Mouse (Mus musculus) mammary gland, adult 2 months (tissue): ENCODE measurements around the gene Ttc1. TPM values are rescaled to one million over a fixed set of nuclear protein-coding genes. Genes with fewer than 3 reads are reported as not detected.

Experiments
- polyA plus RNA-seq: library from polyadenylated mRNA; depleted of rRNA; stranded (reverse); fragments of >200 nt; gene quantifications from 2 replicates; pipeline ENCODE4 v1.2.3, GENCODE M21; 2012; ENCODE audit warnings: low replicate concordance; rRNA removed

Ttc1 gene
- 5.0 and 9.6 TPM in 2 replicates for polyA plus RNA-seq

DNA sequence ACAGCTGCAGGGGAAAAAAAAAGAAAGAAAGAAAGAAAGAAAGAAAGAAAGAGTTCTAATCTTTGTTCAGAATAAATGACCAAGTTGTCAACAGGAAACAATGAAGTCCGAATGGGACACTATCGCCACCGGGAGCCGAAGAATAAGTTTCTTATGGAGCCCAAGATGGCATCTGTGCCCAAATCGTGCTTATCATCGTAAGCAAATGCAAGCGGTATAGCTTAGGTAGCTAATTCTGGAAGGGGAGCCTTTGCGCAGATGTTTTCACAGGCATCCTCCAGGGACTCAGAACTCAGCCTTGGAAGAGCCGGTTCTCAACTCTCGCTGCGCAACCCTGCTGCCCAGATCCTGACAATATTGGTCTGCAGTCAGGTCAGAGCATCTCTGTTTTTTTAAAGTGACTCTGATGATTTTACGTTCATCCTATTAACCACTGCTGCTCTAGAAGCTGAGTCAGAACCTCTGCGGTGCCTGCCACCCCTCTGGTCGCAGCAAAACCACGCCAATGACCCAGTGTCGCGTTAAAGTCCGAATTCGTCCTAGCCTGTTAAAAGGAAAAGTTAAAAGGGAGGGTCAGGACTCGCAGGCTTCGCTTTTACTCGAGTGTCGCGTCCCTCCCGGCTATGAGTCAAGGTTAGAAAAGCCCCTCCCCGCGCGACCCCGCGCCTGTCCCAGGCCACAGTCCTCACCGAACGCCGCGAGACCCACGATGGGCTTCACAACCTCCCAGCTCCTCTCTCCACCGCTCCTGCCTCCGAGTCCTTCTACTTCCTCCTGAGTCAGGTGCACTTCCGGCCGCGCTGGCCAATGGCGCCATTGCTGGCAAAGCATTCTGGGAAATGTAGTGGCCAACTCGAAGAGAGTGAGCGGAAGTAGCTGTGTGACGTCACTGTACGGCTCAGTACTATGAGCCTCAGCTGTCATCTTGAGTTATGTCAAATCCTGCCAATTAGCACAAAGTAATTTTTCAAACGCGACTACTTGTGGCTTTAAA, at the start of gene Ttc1:
Gene Ttc1 (minus strand): TSS at position 776 of the 994 bp plus-strand sequence.

DNA sequence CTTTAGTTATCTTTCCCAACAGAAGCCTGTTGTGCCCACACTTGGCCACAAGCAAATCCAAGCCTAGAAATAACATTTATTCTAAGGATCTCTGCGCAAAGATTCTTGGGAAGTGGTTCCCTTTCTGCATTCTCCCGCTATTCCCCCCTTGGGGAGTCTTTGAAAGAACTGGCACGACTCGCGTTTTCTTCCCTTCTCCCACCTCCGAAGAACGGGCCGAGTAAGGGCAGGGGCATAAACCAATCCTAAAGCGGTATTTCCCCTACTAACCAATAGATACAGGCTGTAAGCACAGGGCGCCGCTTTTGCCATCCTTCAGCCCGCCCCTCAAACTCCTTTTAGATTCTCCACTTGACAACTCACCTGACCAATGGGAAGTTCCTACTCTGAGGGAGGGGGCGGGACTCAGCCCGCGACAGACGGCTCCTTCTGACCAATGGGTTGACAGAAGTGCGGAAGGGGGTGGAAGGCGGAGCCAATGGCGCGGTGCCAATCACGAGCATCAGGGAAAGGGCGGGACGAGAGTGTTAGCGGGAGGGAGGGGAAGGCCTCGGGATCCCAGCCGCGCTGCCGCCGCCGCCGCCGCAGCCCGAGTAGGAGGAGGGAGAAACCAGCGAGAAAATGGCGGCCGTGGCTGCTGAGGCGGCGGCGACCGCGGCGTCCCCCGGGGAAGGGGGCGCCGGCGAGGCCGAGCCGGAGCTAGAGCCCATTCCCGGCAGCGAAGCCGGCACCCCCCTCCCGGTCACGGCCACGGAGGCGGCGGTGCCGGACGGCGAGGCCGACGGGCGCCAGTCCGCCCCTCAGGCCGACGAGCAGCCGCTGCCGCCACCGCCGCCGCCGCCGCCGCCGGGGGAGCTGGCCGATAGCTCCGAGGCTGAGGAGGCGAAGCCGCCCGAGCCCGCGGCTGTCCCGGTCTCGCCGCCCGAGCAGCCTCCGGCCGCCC, 66.1 kb downstream of the Ttc1 start, which contains the start of gene Pwwp2a:
Gene Pwwp2a (plus strand): TSS at position 527 of the 943 bp plus-strand sequence.

Other genes with a start within 250 kb of the Ttc1 start
- gene Ccnjl, start 219.2 kb downstream of the Ttc1 start, polyA plus RNA-seq: 0.79 and 1.4 TPM in 2 replicates
- 0.07 TPM in 1 of 2 replicates, not detected in the other for gene 4933415A04Rik, start 161.0 kb downstream of the Ttc1 start, polyA plus RNA-seq
- gene Fabp6, start 146.5 kb downstream of the Ttc1 start, polyA plus RNA-seq: not detected in 2 replicates
- 12.6 and 14.0 TPM in 2 replicates for gene Pwwp2a, start 66.0 kb downstream of the Ttc1 start, polyA plus RNA-seq
- gene Adra1b, start 153.2 kb upstream of the Ttc1 start, polyA plus RNA-seq: 2.4 and 3.6 TPM in 2 replicates